Mouse (Mus musculus) stomach, embryonic 15.5 days (tissue): ENCODE measurements around the gene Kdm5b. TPM values are rescaled to one million over a fixed set of nuclear protein-coding genes. Genes with fewer than 3 reads are reported as not detected.

Source experiments
- ATAC-seq: fragments of 200-750 bp; cut with Nextera tagmentation; 2 replicates; pipeline ENCODE4 v1.8.0; 2017; ENCODE audit warnings: low read depth, moderate number of reproducible peaks, moderate TSS enrichment; ENCODE audit not compliant: insufficient read depth, low FRiP score
- H3K27ac ChIP-seq: fragments of 300-500 bp; sonication (generic); 2 replicates; pipeline ENCODE4 v1.5.1; 2015; ENCODE audit warnings: mild to moderate bottlenecking, inconsistent platforms
- H3K27me3 ChIP-seq: fragments of 300-500 bp; sonication (generic); replicated peaks from 2 replicates; pipeline ENCODE4 v1.6.1; 2015; ENCODE audit warnings: inconsistent platforms
- H3K36me3 ChIP-seq: fragments of 300-500 bp; sonication (generic); 2 replicates; pipeline ENCODE4 v1.6.1; 2015; ENCODE audit warnings: inconsistent platforms
- H3K4me1 ChIP-seq: fragments of 300-500 bp; sonication (generic); 2 replicates; pipeline ENCODE4 v1.6.1; 2015; ENCODE audit warnings: inconsistent platforms
- H3K4me2 ChIP-seq: fragments of 300-500 bp; sonication (generic); 2 replicates; pipeline ENCODE4 v1.6.1; 2015; ENCODE audit warnings: mild to moderate bottlenecking, inconsistent platforms
- H3K4me3 ChIP-seq: fragments of 300-500 bp; sonication (generic); replicated peaks from 2 replicates; pipeline ENCODE4 v1.5.1; 2015; ENCODE audit warnings: inconsistent platforms
- H3K9ac ChIP-seq: fragments of 300-500 bp; sonication (generic); 2 replicates; pipeline ENCODE4 v1.6.1; 2015; ENCODE audit warnings: inconsistent platforms
- H3K9me3 ChIP-seq: fragments of 300-500 bp; sonication (generic); 2 replicates; pipeline ENCODE4 v1.6.1; 2016; ENCODE audit warnings: inconsistent platforms
- WGBS: fragments of 180-500 bp; shearing (Covaris S2); methylation state at CpG from one replicate; pipeline ENCODE4 v1.1.7; 2015; 5-methylcytosine and 5-hydroxymethylcytosine counted together
- polyA plus RNA-seq: library from polyadenylated mRNA; unstranded; fragments of >200 nt; fragmentation: Nextera tagmentation; extraction: Ambion mirVana; gene quantifications from 2 replicates; pipeline ENCODE4 v1.2.1, GENCODE M21; 2015

Kdm5b gene
- polyA plus RNA-seq, 1 experiment from 2014 or later = 53.2 TPM

- H3K9me3 ChIP-seq = no peaks in the 10 kb centered on the region
- H3K4me1 ChIP-seq = peaks cover 9% of the 10 kb centered on the region
- no peaks in the 10 kb centered on the region for H3K36me3 ChIP-seq
- H3K27ac ChIP-seq = no peak overlapping the region
- no peak overlapping the region for H3K9ac ChIP-seq
- no peak for ATAC-seq
- no peak overlapping the region for H3K4me3 ChIP-seq
- no peak overlapping the region for H3K4me2 ChIP-seq
- H3K27me3 ChIP-seq = no peaks in the 10 kb centered on the region
- 34% methylated on average over 1 of the region's 1 CpGs for WGBS
These were observed 7.5 kb downstream of the Kdm5b start for GRCm38 (mm10) chr1:134567511-134567910.

GRCm38 (mm10) chr1:134570171-134570570 is 10.2 kb downstream of the Kdm5b start:
- H3K27ac ChIP-seq = no peak overlapping the region
- no peaks in the 10 kb centered on the region for H3K9me3 ChIP-seq
- no peaks in the 10 kb centered on the region for H3K27me3 ChIP-seq
- no peaks in the 10 kb centered on the region for H3K4me1 ChIP-seq
- H3K36me3 ChIP-seq = no peaks in the 10 kb centered on the region
- 89% methylated on average over 9 of the region's 9 CpGs for WGBS
- no peak overlapping the region for H3K9ac ChIP-seq
- H3K4me3 ChIP-seq = no peak overlapping the region
- no peak for ATAC-seq
- no peak overlapping the region for H3K4me2 ChIP-seq

- 73% methylated on average over 3 of the region's 3 CpGs for WGBS
- H3K36me3 ChIP-seq = no peaks in the 10 kb centered on the region
- no peaks in the 10 kb centered on the region for H3K27me3 ChIP-seq
- no peaks in the 10 kb centered on the region for H3K4me1 ChIP-seq
- no peak overlapping the region for H3K27ac ChIP-seq
- no peak overlapping the region for H3K9ac ChIP-seq
- H3K9me3 ChIP-seq = no peaks in the 10 kb centered on the region
- H3K4me2 ChIP-seq = no peak overlapping the region
- no peak for ATAC-seq
- no peak overlapping the region for H3K4me3 ChIP-seq
These were observed 10.7 kb downstream of the Kdm5b start for GRCm38 (mm10) chr1:134570631-134571030.

GRCm38 (mm10) chr1:134573300-134573931 is 13.4 kb downstream of the Kdm5b start:
- Histone ChIP-seq H3K27me3 (no peaks in the 10 kb centered on the region), H3K4me2 (no peak overlapping the region), H3K4me1 (no peaks in the 10 kb centered on the region), H3K9ac (no peak overlapping the region), H3K27ac (no peak overlapping the region), H3K4me3 (no peak overlapping the region), H3K9me3 (no peaks in the 10 kb centered on the region), H3K36me3 (no peaks in the 10 kb centered on the region)
- WGBS = 67% methylated on average over 1 of the region's 1 CpGs
- ATAC-seq = no peak

- ATAC-seq = no peak
- no peak overlapping the region for H3K9ac ChIP-seq
- H3K36me3 ChIP-seq = no peaks in the 10 kb centered on the region
- H3K4me2 ChIP-seq = no peak overlapping the region
- no peaks in the 10 kb centered on the region for H3K4me1 ChIP-seq
- no peaks in the 10 kb centered on the region for H3K27me3 ChIP-seq
- H3K27ac ChIP-seq = no peak overlapping the region
- 65% methylated on average over 5 of the region's 5 CpGs for WGBS
- no peak overlapping the region for H3K4me3 ChIP-seq
- no peaks in the 10 kb centered on the region for H3K9me3 ChIP-seq
These were observed 14.0 kb downstream of the Kdm5b start for GRCm38 (mm10) chr1:134573932-134574315.

GRCm38 (mm10) chr1:134577384-134578120 is 17.6 kb downstream of the Kdm5b start:
- no peaks in the 10 kb centered on the region for H3K36me3 ChIP-seq
- H3K9me3 ChIP-seq = no peaks in the 10 kb centered on the region
- no peak overlapping the region for H3K4me2 ChIP-seq
- no peak overlapping the region for H3K4me3 ChIP-seq
- WGBS = 80% methylated on average over 6 of the region's 6 CpGs
- ATAC-seq = no peak
- H3K27me3 ChIP-seq = no peaks in the 10 kb centered on the region
- peaks cover 5% of the 10 kb centered on the region; the same call in 1 of the 2 replicates for H3K4me1 ChIP-seq
- H3K27ac ChIP-seq = no peak overlapping the region
- H3K9ac ChIP-seq = no peak overlapping the region

- 89% methylated on average over 2 of the region's 2 CpGs for WGBS
- no peak for ATAC-seq
These were observed 20.8 kb downstream of the Kdm5b start for GRCm38 (mm10) chr1:134580796-134581195.

GRCm38 (mm10) chr1:134583560-134583959 is 23.6 kb downstream of the Kdm5b start:
- no peaks in the 10 kb centered on the region for H3K9me3 ChIP-seq
- H3K4me2 ChIP-seq = no peak overlapping the region
- H3K4me3 ChIP-seq = no peak overlapping the region
- no peaks in the 10 kb centered on the region for H3K27me3 ChIP-seq
- H3K9ac ChIP-seq = no peak overlapping the region
- ATAC-seq = peak; percentile 39; the same call in 1 of the 2 replicates
- H3K4me1 ChIP-seq = peaks cover 14% of the 10 kb centered on the region; the same call in 1 of the 2 replicates
- 0 out of 2 replicates have a peak overlapping the region, but pooled peaks have one; percentile 26 for H3K27ac ChIP-seq
- H3K36me3 ChIP-seq = 0 out of 2 replicates have a peak, but pooled peaks cover 8% of the 10 kb centered on the region
- 42% methylated on average over 3 of the region's 3 CpGs for WGBS

More at GRCm38 (mm10) chr1:134580796-134581195, 20.8 kb downstream of the Kdm5b start:
- H3K4me3 ChIP-seq = no peak overlapping the region
- no peaks in the 10 kb centered on the region for H3K27me3 ChIP-seq
- no peak overlapping the region for H3K27ac ChIP-seq
- H3K4me2 ChIP-seq = no peak overlapping the region
- no peaks in the 10 kb centered on the region for H3K36me3 ChIP-seq
- no peaks in the 10 kb centered on the region for H3K9me3 ChIP-seq
- no peak overlapping the region for H3K9ac ChIP-seq
- peaks cover 14% of the 10 kb centered on the region; the same call in 1 of the 2 replicates for H3K4me1 ChIP-seq

GRCm38 (mm10) chr1:134589676-134590075 is 29.7 kb downstream of the Kdm5b start:
- Histone ChIP-seq H3K9me3 (no peaks in the 10 kb centered on the region), H3K27ac (no peak overlapping the region), H3K27me3 (no peaks in the 10 kb centered on the region), H3K4me1 (no peaks in the 10 kb centered on the region), H3K4me3 (no peak overlapping the region), H3K9ac (no peak overlapping the region), H3K36me3 (peaks cover 25% of the 10 kb centered on the region), H3K4me2 (no peak overlapping the region)
- ATAC-seq = no peak

GRCm38 (mm10) chr1:134591773-134592172 is 31.8 kb downstream of the Kdm5b start:
- Histone ChIP-seq H3K4me3 (no peak overlapping the region), H3K9me3 (no peaks in the 10 kb centered on the region), H3K4me2 (no peak overlapping the region), H3K4me1 (no peaks in the 10 kb centered on the region), H3K9ac (no peak overlapping the region), H3K27ac (no peak overlapping the region), H3K27me3 (no peaks in the 10 kb centered on the region), H3K36me3 (peaks cover 30% of the 10 kb centered on the region)
- ATAC-seq = no peak
- 86% methylated on average over 2 of the region's 2 CpGs for WGBS

- no peaks in the 10 kb centered on the region for H3K9me3 ChIP-seq
- H3K4me3 ChIP-seq = no peak overlapping the region
- H3K4me1 ChIP-seq = no peaks in the 10 kb centered on the region
- H3K27ac ChIP-seq = no peak overlapping the region
- H3K4me2 ChIP-seq = no peak overlapping the region
- WGBS = 76% methylated on average over 9 of the region's 9 CpGs
- ATAC-seq = no peak
- no peaks in the 10 kb centered on the region for H3K27me3 ChIP-seq
- H3K9ac ChIP-seq = no peak overlapping the region
- peaks cover 54% of the 10 kb centered on the region for H3K36me3 ChIP-seq
These were observed 37.5 kb downstream of the Kdm5b start for GRCm38 (mm10) chr1:134597339-134598054.

- Histone ChIP-seq H3K27ac (no peak overlapping the region), H3K9ac (no peak overlapping the region), H3K36me3 (peaks cover 36% of the 10 kb centered on the region), H3K4me3 (no peak overlapping the region), H3K4me2 (no peak overlapping the region), H3K27me3 (no peaks in the 10 kb centered on the region), H3K4me1 (no peaks in the 10 kb centered on the region), H3K9me3 (no peaks in the 10 kb centered on the region)
- ATAC-seq = no peak
- WGBS = 98% methylated on average over 2 of the region's 2 CpGs
These were observed 44.1 kb downstream of the Kdm5b start for GRCm38 (mm10) chr1:134604086-134604485.
